Mouse (Mus musculus) liver, embryonic 13.5 days (tissue): ENCODE data around the gene Slc38a9. TPM values are rescaled to one million over a fixed set of nuclear protein-coding genes. Genes with fewer than 3 reads are reported as not detected.

Experiments used
- ATAC-seq: fragments of 200-750 bp; cut with Nextera tagmentation; 2 replicates; pipeline ENCODE4 v1.8.0; 2017; ENCODE audit warnings: low read depth, mild to moderate bottlenecking, moderate number of reproducible peaks, moderate library complexity
- DNase-seq: peaks from one replicate; pipeline ENCODE4 v3.0.0; 2022
- H3K27ac ChIP-seq: fragments of 300-500 bp; sonication (generic); 2 replicates; pipeline ENCODE4 v1.5.1; 2015; ENCODE audit warnings: moderate library complexity, mild to moderate bottlenecking, inconsistent platforms
- H3K27me3 ChIP-seq: fragments of 300-500 bp; sonication (generic); 2 replicates; pipeline ENCODE4 v1.6.1; 2015; ENCODE audit warnings: mild to moderate bottlenecking, inconsistent platforms
- H3K36me3 ChIP-seq: fragments of 300-500 bp; sonication (generic); 2 replicates; pipeline ENCODE4 v1.6.1; 2015; ENCODE audit warnings: mild to moderate bottlenecking, inconsistent platforms
- H3K4me1 ChIP-seq: fragments of 300-500 bp; sonication (generic); replicated peaks from 2 replicates; pipeline ENCODE4 v1.6.1; 2015; ENCODE audit warnings: inconsistent platforms
- H3K4me2 ChIP-seq: fragments of 300-500 bp; sonication (generic); 2 replicates; pipeline ENCODE4 v1.6.1; 2015; ENCODE audit warnings: inconsistent platforms, mild to moderate bottlenecking, moderate library complexity
- H3K4me3 ChIP-seq: fragments of 300-500 bp; sonication (generic); replicated peaks from 2 replicates; pipeline ENCODE4 v1.5.1; 2015; ENCODE audit warnings: mild to moderate bottlenecking, inconsistent platforms
- H3K9ac ChIP-seq: fragments of 300-500 bp; sonication (generic); 2 replicates; pipeline ENCODE4 v1.6.1; 2015; ENCODE audit warnings: mild to moderate bottlenecking, inconsistent platforms
- H3K9me3 ChIP-seq: fragments of 300-500 bp; sonication (generic); replicated peaks from 2 replicates; pipeline ENCODE4 v1.6.1; 2016; ENCODE audit warnings: inconsistent platforms
- WGBS: fragments of 180-500 bp; shearing (Covaris S2); methylation state at CpG from one replicate; pipeline ENCODE4 v1.1.7; 2015; ENCODE audit not compliant: insufficient replicate concordance; 5-methylcytosine and 5-hydroxymethylcytosine counted together
- polyA plus RNA-seq: library from polyadenylated mRNA; unstranded; fragments of >200 nt; fragmentation: Nextera tagmentation; extraction: Ambion mirVana; gene quantifications from 2 replicates; pipeline ENCODE4 v1.2.1, GENCODE M21; 2015

Slc38a9 gene
- 10.3 and 10.9 TPM in 2 replicates for polyA plus RNA-seq

- peak within 1 kb of the TSS; percentile 82 for H3K4me3 ChIP-seq
- H3K27ac ChIP-seq, result peak within 1 kb of the TSS; percentile 62
- peak within 1 kb of the TSS; percentile 83 for H3K4me2 ChIP-seq
- peak; percentile 99 for ATAC-seq
- no peaks in the 10 kb centered on the region for H3K27me3 ChIP-seq
- H3K4me1 ChIP-seq, result peaks cover 28% of the 10 kb centered on the region
- H3K9me3 ChIP-seq, result no peaks in the 10 kb centered on the region
- no peaks in the 10 kb centered on the region for H3K36me3 ChIP-seq
- under 1% methylated on average over 33 of the region's 33 CpGs for WGBS
- DNase-seq, result peak; percentile 89
- peak within 1 kb of the TSS; percentile 93 for H3K9ac ChIP-seq
These were observed at the start of gene Slc38a9 for GRCm38 (mm10) chr13:112660574-112661381. Gene Slc38a9, plus strand, starts transcription at chr13:112660751.

GRCm38 (mm10) chr13:112621592-112621991 is 39.0 kb upstream of the Slc38a9 start:
- no peaks in the 10 kb centered on the region for H3K36me3 ChIP-seq
- no peak overlapping the region for H3K4me3 ChIP-seq
- no peak for DNase-seq
- H3K9me3 ChIP-seq, result no peaks in the 10 kb centered on the region
- H3K4me1 ChIP-seq, result no peaks in the 10 kb centered on the region
- H3K4me2 ChIP-seq, result no peak overlapping the region
- 58% methylated on average over 3 of the region's 3 CpGs for WGBS
- no peak overlapping the region for H3K27ac ChIP-seq
- ATAC-seq, result no peak
- H3K9ac ChIP-seq, result no peak overlapping the region
- peaks cover 3% of the 10 kb centered on the region; the same call in 1 of the 2 replicates for H3K27me3 ChIP-seq

- no peaks in the 10 kb centered on the region for H3K36me3 ChIP-seq
- DNase-seq (no peak), ATAC-seq (no peak)
- WGBS, result 66% methylated on average over 7 of the region's 7 CpGs
- H3K9me3 ChIP-seq, result no peaks in the 10 kb centered on the region
- no peak overlapping the region for H3K9ac ChIP-seq
- no peak overlapping the region for H3K27ac ChIP-seq
- H3K4me1 ChIP-seq, result no peaks in the 10 kb centered on the region
- H3K4me3 ChIP-seq, result no peak overlapping the region
- H3K4me2 ChIP-seq, result no peak overlapping the region
- peaks cover 3% of the 10 kb centered on the region; the same call in 1 of the 2 replicates for H3K27me3 ChIP-seq
These were observed 36.9 kb upstream of the Slc38a9 start for GRCm38 (mm10) chr13:112623656-112624055.

- H3K27me3 ChIP-seq, result peaks cover 3% of the 10 kb centered on the region; the same call in 1 of the 2 replicates
- H3K27ac ChIP-seq, result no peak overlapping the region
- ATAC-seq, result no peak
- WGBS, result 25% methylated on average over 3 of the region's 3 CpGs
- H3K9me3 ChIP-seq, result no peaks in the 10 kb centered on the region
- DNase-seq, result no peak
- H3K9ac ChIP-seq, result no peak overlapping the region
- H3K4me1 ChIP-seq, result no peaks in the 10 kb centered on the region
- no peak overlapping the region for H3K4me2 ChIP-seq
- H3K4me3 ChIP-seq, result no peak overlapping the region
- H3K36me3 ChIP-seq, result no peaks in the 10 kb centered on the region
These were observed 35.9 kb upstream of the Slc38a9 start for GRCm38 (mm10) chr13:112624622-112625021.

GRCm38 (mm10) chr13:112625566-112625965 is 35.0 kb upstream of the Slc38a9 start:
- H3K27ac ChIP-seq, result no peak overlapping the region
- no peak overlapping the region for H3K9ac ChIP-seq
- peaks cover 3% of the 10 kb centered on the region; the same call in 1 of the 2 replicates for H3K27me3 ChIP-seq
- 0 out of 2 replicates have a peak, but pooled peaks have one; percentile 61 for ATAC-seq
- H3K4me1 ChIP-seq, result no peaks in the 10 kb centered on the region
- no peak overlapping the region for H3K4me2 ChIP-seq
- H3K4me3 ChIP-seq, result no peak overlapping the region
- no peaks in the 10 kb centered on the region for H3K9me3 ChIP-seq
- no peaks in the 10 kb centered on the region for H3K36me3 ChIP-seq
- no peak for DNase-seq

GRCm38 (mm10) chr13:112635174-112635837 is 25.2 kb upstream of the Slc38a9 start:
- H3K27ac ChIP-seq, result no peak overlapping the region
- H3K9me3 ChIP-seq, result no peaks in the 10 kb centered on the region
- H3K27me3 ChIP-seq, result no peaks in the 10 kb centered on the region
- no peak overlapping the region for H3K9ac ChIP-seq
- H3K36me3 ChIP-seq, result no peaks in the 10 kb centered on the region
- peak; percentile 65 for ATAC-seq
- H3K4me2 ChIP-seq, result peak overlapping the region; percentile 11; the same call in 1 of the 2 replicates
- H3K4me3 ChIP-seq, result no peak overlapping the region
- peaks cover 21% of the 10 kb centered on the region for H3K4me1 ChIP-seq
- WGBS, result 32% methylated on average over 7 of the region's 7 CpGs
- DNase-seq, result no peak

- WGBS, result 22% methylated on average over 3 of the region's 3 CpGs
- H3K9me3 ChIP-seq, result no peaks in the 10 kb centered on the region
- ATAC-seq (peak; percentile 71), DNase-seq (no peak)
- no peak overlapping the region for H3K27ac ChIP-seq
- H3K9ac ChIP-seq, result no peak overlapping the region
- H3K4me1 ChIP-seq, result peaks cover 21% of the 10 kb centered on the region
- no peaks in the 10 kb centered on the region for H3K27me3 ChIP-seq
- no peak overlapping the region for H3K4me2 ChIP-seq
- H3K36me3 ChIP-seq, result no peaks in the 10 kb centered on the region
- H3K4me3 ChIP-seq, result no peak overlapping the region
These were observed 24.1 kb upstream of the Slc38a9 start for GRCm38 (mm10) chr13:112636498-112636897.

- Histone ChIP-seq H3K4me2 (no peak overlapping the region), H3K27me3 (no peaks in the 10 kb centered on the region), H3K4me3 (no peak overlapping the region), H3K9ac (no peak overlapping the region), H3K36me3 (no peaks in the 10 kb centered on the region), H3K4me1 (peaks cover 21% of the 10 kb centered on the region), H3K9me3 (no peaks in the 10 kb centered on the region), H3K27ac (no peak overlapping the region)
- no peak for DNase-seq
- WGBS, result 56% methylated on average over 4 of the region's 4 CpGs
- peak; percentile 15; the same call in 1 of the 2 replicates for ATAC-seq
These were observed 21.4 kb upstream of the Slc38a9 start for GRCm38 (mm10) chr13:112639111-112639510.

GRCm38 (mm10) chr13:112642897-112643296 is 17.7 kb upstream of the Slc38a9 start:
- no peak for ATAC-seq
- 80% methylated on average over 3 of the region's 3 CpGs for WGBS
- no peak overlapping the region for H3K27ac ChIP-seq

GRCm38 (mm10) chr13:112644996-112645395 is 15.6 kb upstream of the Slc38a9 start:
- peak overlapping the region; percentile 32; the same call in 1 of the 2 replicates for H3K27ac ChIP-seq
- ATAC-seq (no peak), DNase-seq (no peak)
- no peak overlapping the region for H3K4me2 ChIP-seq
- no peaks in the 10 kb centered on the region for H3K36me3 ChIP-seq
- no peaks in the 10 kb centered on the region for H3K27me3 ChIP-seq
- peaks cover 24% of the 10 kb centered on the region for H3K4me1 ChIP-seq
- no peaks in the 10 kb centered on the region for H3K9me3 ChIP-seq
- no peak overlapping the region for H3K9ac ChIP-seq
- 70% methylated on average over 3 of the region's 3 CpGs for WGBS
- no peak overlapping the region for H3K4me3 ChIP-seq

More at GRCm38 (mm10) chr13:112642897-112643296, 17.7 kb upstream of the Slc38a9 start:
- no peak overlapping the region for H3K4me2 ChIP-seq
- no peaks in the 10 kb centered on the region for H3K9me3 ChIP-seq
- H3K9ac ChIP-seq, result no peak overlapping the region
- no peaks in the 10 kb centered on the region for H3K36me3 ChIP-seq
- DNase-seq, result no peak
- H3K4me1 ChIP-seq, result peaks cover 31% of the 10 kb centered on the region
- H3K27me3 ChIP-seq, result no peaks in the 10 kb centered on the region
- H3K4me3 ChIP-seq, result no peak overlapping the region

- 83% methylated on average over 1 of the region's 1 CpGs for WGBS
- DNase-seq (peak; percentile 34), ATAC-seq (peak; percentile 94)
- Histone ChIP-seq H3K27ac (peak overlapping the region; percentile 68), H3K4me3 (no peak overlapping the region), H3K9me3 (no peaks in the 10 kb centered on the region), H3K27me3 (no peaks in the 10 kb centered on the region), H3K36me3 (no peaks in the 10 kb centered on the region), H3K9ac (no peak overlapping the region), H3K4me2 (no peak overlapping the region), H3K4me1 (peaks cover 24% of the 10 kb centered on the region)
These were observed 14.9 kb upstream of the Slc38a9 start for GRCm38 (mm10) chr13:112645529-112646186.
